Mouse (Mus musculus) liver, embryonic 14.5 days (tissue): ENCODE data around the gene Olfr668. TPM values are rescaled to one million over a fixed set of nuclear protein-coding genes. Genes with fewer than 3 reads are reported as not detected.
"Not testable (repeated sequence)": the region's sequence is repeated elsewhere in the genome, so short reads cannot be mapped to it uniquely, and the experiment has no call there.

Experiments
- ATAC-seq: fragments of 200-750 bp; cut with Nextera tagmentation; 2 replicates; pipeline ENCODE4 v1.8.0; 2017; ENCODE audit warnings: moderate number of reproducible peaks, mild to moderate bottlenecking, moderate library complexity; ENCODE audit not compliant: insufficient read depth
- DNase-seq, 3 experiments: peaks; one replicate each; pipeline ENCODE4 v3.0.0-alpha.2; 2012 to 2013; ENCODE audit warnings: low read depth in 3 of 3, low spot score in 3 of 3
- H3K27ac ChIP-seq: fragments of 300-500 bp; sonication (generic); 2 replicates; pipeline ENCODE4 v1.5.1; 2014; ENCODE audit warnings: moderate library complexity, mild to moderate bottlenecking, control low read depth, inconsistent platforms
- H3K27me3 ChIP-seq: fragments of 300-500 bp; sonication (generic); 2 replicates; pipeline ENCODE4 v1.6.1; 2014; ENCODE audit warnings: mild to moderate bottlenecking, low read length, moderate library complexity; ENCODE audit not compliant: control insufficient read depth, insufficient read depth
- H3K36me3 ChIP-seq: fragments of 300-500 bp; sonication (generic); replicated peaks from 2 replicates; pipeline ENCODE4 v1.6.1; 2014; ENCODE audit warnings: low read depth; ENCODE audit not compliant: control insufficient read depth, insufficient read depth
- H3K4me1 ChIP-seq, 2 experiments: fragments of 200-500 bp in 1 of 2; fragments of 300-500 bp in 1 of 2; sonication (generic) in 1 of 2; replicated peaks; 2 replicates each; pipeline ENCODE4 v1.6.1; 2012 to 2014; ENCODE audit warnings: antibody characterized with exemption in 1 of 2, inconsistent platforms in 1 of 2, low read length in 1 of 2; ENCODE audit not compliant: control insufficient read depth in 2 of 2, insufficient read depth in 2 of 2
- H3K4me2 ChIP-seq: fragments of 300-500 bp; sonication (generic); 2 replicates; pipeline ENCODE4 v1.6.1; 2014; ENCODE audit warnings: low read depth, mild to moderate bottlenecking, control low read depth, moderate library complexity
- H3K4me3 ChIP-seq, 2 experiments: fragments of 200-500 bp in 1 of 2; fragments of 300-500 bp in 1 of 2; sonication (generic) in 1 of 2; 2 replicates each; pipeline ENCODE4 v1.5.1; 2012 to 2014; ENCODE audit warnings: low read depth in 2 of 2, low read length in 2 of 2, mild to moderate bottlenecking in 2 of 2, control low read depth in 1 of 2, inconsistent platforms in 1 of 2, moderate library complexity in 1 of 2; ENCODE audit not compliant: insufficient read depth in 1 of 2
- H3K9ac ChIP-seq: fragments of 300-500 bp; sonication (generic); replicated peaks from 2 replicates; pipeline ENCODE4 v1.6.1; 2014; ENCODE audit warnings: mild to moderate bottlenecking, control low read depth, moderate library complexity
- H3K9me3 ChIP-seq: fragments of 300-500 bp; sonication (generic); 2 replicates; pipeline ENCODE4 v1.6.1; 2016; ENCODE audit warnings: low read length, mixed read lengths; ENCODE audit not compliant: control insufficient read depth
- CTCF ChIP-seq: IDR thresholded peaks from 2 replicates; pipeline ENCODE4 v1.5.1; 2016; ENCODE audit warnings: antibody characterized with exemption, low read depth, control low read depth
- EP300 ChIP-seq: IDR thresholded peaks from 2 replicates; pipeline ENCODE4 v1.6.1; 2016; ENCODE audit warnings: antibody characterized with exemption, low read depth
- WGBS: fragments of 180-500 bp; shearing (Covaris S2); extraction: QIAGEN DNeasy Blood & Tissue Kit; methylation state at CpG from one replicate; pipeline ENCODE4 v1.1.7; 2014; ENCODE audit not compliant: insufficient replicate concordance; 5-methylcytosine and 5-hydroxymethylcytosine counted together
- polyA plus RNA-seq, 2 experiments: library from polyadenylated mRNA; depleted of rRNA in 1 of 2; stranded (reverse) in 1 of 2; unstranded in 1 of 2; fragments of >200 nt; fragmentation: Nextera tagmentation in 1 of 2; extraction: Ambion mirVana in 1 of 2; gene quantifications; 2 replicates each; pipeline versions ENCODE4 v1.2.1 to v1.2.3; 2012 to 2014

The Olfr668 gene
- polyA plus RNA-seq (2012; rRNA removed) (not detected in 2 replicates), polyA plus RNA-seq (2014; fragmentation: Nextera tagmentation; extraction: Ambion mirVana) (not detected in 2 replicates)

- H3K4me1 ChIP-seq, result no peaks in the 10 kb centered on the region
- TF ChIP-seq EP300, result no peak
- WGBS, result 44% methylated on average over 1 of the region's 1 CpGs
- H3K36me3 ChIP-seq, result no peaks in the 10 kb centered on the region
- no peaks in the 10 kb centered on the region for H3K27me3 ChIP-seq
- DNase-seq, result no peak
- H3K9me3 ChIP-seq, result no peaks in the 10 kb centered on the region
- H3K4me3 ChIP-seq, result no peak within 1 kb of the TSS
- no peak within 1 kb of the TSS for H3K9ac ChIP-seq
- H3K4me2 ChIP-seq, result no peak within 1 kb of the TSS
- ATAC-seq, result no peak
- H3K27ac ChIP-seq, result no peak within 1 kb of the TSS
Observed at GRCm38 (mm10) chr7:104927957-104928356, at the start of gene Olfr668. Olfr668 (minus strand) TSS chr7:104928057.

GRCm38 (mm10) chr7:104972507-104972906 lies 44.6 kb upstream of the Olfr668 start:
- not testable (repeated sequence) for H3K4me1 ChIP-seq, H3K27me3 ChIP-seq, H3K36me3 ChIP-seq, ATAC-seq, H3K9ac ChIP-seq, H3K9me3 ChIP-seq, H3K27ac ChIP-seq, H3K4me2 ChIP-seq, DNase-seq, H3K4me3 ChIP-seq
- WGBS, result 40% methylated on average over 2 of the region's 2 CpGs

GRCm38 (mm10) chr7:104962520-104962919 lies 34.7 kb upstream of the Olfr668 start, which contains the start of gene Olfr670:
Olfr670 (minus strand) TSS chr7:104962620.
- 23% methylated on average over 1 of the region's 1 CpGs for WGBS
- no peaks in the 10 kb centered on the region for H3K9me3 ChIP-seq
- H3K27me3 ChIP-seq, result no peaks in the 10 kb centered on the region
- DNase-seq (no peak), ATAC-seq (no peak)
- H3K4me2 ChIP-seq, result no peak within 1 kb of the TSS
- H3K4me3 ChIP-seq, result no peak within 1 kb of the TSS
- no peak within 1 kb of the TSS for H3K27ac ChIP-seq
- no peaks in the 10 kb centered on the region for H3K36me3 ChIP-seq
- no peaks in the 10 kb centered on the region for H3K4me1 ChIP-seq
- TF ChIP-seq CTCF (no peak), EP300 (no peak)
- no peak within 1 kb of the TSS for H3K9ac ChIP-seq

- H3K9ac ChIP-seq, H3K36me3 ChIP-seq, H3K4me2 ChIP-seq, ATAC-seq, H3K27ac ChIP-seq, H3K9me3 ChIP-seq, DNase-seq, H3K27me3 ChIP-seq, H3K4me1 ChIP-seq, H3K4me3 ChIP-seq: not testable (repeated sequence)
- 77% methylated on average over 16 of the region's 16 CpGs for WGBS
Observed at GRCm38 (mm10) chr7:104950234-104950633, 22.4 kb upstream of the Olfr668 start.

- WGBS, result 55% methylated on average over 1 of the region's 1 CpGs
- H3K27me3 ChIP-seq, result no peaks in the 10 kb centered on the region
- no peaks in the 10 kb centered on the region for H3K36me3 ChIP-seq
- no peak within 1 kb of the TSS for H3K4me3 ChIP-seq
- ATAC-seq, result no peak
- no peak for DNase-seq
- H3K4me1 ChIP-seq, result no peaks in the 10 kb centered on the region
- no peak within 1 kb of the TSS for H3K9ac ChIP-seq
- H3K4me2 ChIP-seq, result no peak within 1 kb of the TSS
- no peak for TF ChIP-seq EP300
- TF ChIP-seq CTCF, result no peak
- H3K27ac ChIP-seq, result no peak within 1 kb of the TSS
- H3K9me3 ChIP-seq, result no peaks in the 10 kb centered on the region
Observed at GRCm38 (mm10) chr7:104933940-104934339, 6.1 kb upstream of the Olfr668 start, which contains the start of gene Olfr669. Olfr669 (plus strand) TSS chr7:104934240.
